Mouse (Mus musculus) R1 (cell line): ENCODE measurements around the gene C1qtnf4.
"Not testable (repeated sequence)": the region's sequence is repeated elsewhere in the genome, so short reads cannot be mapped to it uniquely, and the experiment has no call there.

Source experiments
- DNase-seq: peaks from one replicate; pipeline ENCODE4 v3.0.0-alpha.2; 2018; ENCODE audit warnings: low read depth, low spot score

The C1qtnf4 gene

GRCm38 (mm10) chr2:90881824-90882223, 3.8 kb upstream of the C1qtnf4 start:
- no peak for DNase-seq

DNA sequence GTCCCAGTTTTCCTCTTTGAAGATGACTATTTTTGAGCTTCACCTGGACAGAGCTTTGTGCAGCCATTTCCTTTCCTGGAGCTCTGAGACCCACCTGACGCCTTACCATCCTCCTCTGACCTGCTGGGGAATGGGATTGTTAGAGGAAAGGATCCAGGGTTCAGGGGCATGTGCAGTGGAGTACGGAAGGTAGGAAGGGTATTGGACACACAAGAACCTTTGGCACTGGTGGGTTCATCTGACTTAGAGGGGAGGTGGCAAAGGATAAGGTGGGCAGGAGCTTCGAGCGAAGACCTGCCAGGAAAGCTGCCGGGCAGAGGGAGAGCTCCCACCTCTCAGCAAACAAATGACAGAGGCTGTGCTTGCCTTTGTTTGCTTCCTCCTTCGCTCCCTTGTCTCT, 776 bp downstream of the C1qtnf4 start:
- no peak for DNase-seq

GRCm38 (mm10) chr2:90887627-90888026, 2.0 kb downstream of the C1qtnf4 start:
- no peak for DNase-seq

DNA sequence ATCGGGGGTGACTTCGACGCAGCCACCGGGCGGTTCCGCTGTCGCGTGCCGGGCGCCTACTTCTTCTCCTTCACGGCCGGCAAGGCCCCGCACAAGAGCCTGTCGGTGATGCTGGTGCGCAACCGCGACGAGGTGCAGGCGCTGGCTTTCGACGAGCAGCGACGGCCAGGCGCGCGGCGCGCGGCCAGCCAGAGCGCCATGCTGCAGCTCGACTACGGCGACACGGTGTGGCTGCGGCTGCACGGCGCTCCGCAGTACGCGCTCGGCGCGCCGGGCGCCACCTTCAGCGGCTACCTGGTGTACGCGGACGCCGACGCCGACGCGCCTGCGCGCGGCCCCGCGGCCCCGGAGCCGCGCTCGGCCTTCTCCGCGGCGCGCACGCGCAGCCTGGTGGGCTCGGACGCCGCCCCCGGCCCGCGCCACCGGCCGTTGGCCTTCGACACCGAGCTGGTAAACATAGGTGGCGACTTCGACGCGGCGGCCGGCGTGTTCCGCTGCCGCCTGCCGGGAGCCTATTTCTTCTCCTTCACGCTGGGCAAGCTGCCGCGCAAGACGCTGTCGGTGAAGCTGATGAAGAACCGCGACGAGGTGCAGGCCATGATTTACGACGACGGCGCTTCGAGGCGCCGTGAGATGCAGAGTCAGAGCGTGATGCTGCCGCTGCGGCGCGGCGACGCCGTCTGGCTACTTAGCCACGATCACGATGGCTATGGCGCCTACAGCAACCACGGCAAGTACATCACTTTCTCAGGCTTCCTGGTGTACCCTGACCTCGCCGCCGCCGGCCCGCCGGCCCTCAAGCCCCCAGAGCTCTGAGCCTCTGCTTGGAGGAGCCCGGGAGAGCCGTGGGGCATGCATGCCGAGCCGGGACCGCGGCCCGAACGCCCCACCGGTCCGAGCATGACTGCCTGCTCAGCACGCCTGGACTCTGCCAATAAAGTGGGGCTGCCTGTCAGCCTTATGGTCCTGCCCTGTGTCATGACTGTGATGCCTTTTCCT, 4.2 kb downstream of the C1qtnf4 start:
- DNase-seq = peak; percentile 62

GRCm38 (mm10) chr2:90893673-90894298, 8.1 kb downstream of the C1qtnf4 start:
- DNase-seq = no peak

DNA sequence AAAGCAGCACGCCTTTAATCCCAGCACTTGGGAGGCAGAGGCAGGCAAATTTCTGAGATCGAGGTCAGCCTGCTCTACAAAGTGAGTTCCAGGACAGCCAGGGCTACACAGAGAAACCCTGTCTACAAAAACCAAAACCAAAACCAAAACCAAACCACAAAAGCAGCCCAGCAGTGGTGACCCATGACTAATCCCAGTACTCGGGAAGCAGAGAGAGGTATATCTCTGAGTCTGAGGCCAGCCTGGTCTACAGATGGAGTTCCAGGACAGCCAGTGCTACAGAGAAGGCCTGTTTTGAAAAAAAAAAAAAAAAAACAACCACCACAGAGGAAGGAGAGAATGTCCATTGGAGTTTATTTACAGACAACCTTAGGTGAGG, 8.6 kb downstream of the C1qtnf4 start:
- not testable (repeated sequence) for DNase-seq

- no peak for DNase-seq
These were observed 17.7 kb downstream of the C1qtnf4 start for GRCm38 (mm10) chr2:90903398-90903797.

DNA sequence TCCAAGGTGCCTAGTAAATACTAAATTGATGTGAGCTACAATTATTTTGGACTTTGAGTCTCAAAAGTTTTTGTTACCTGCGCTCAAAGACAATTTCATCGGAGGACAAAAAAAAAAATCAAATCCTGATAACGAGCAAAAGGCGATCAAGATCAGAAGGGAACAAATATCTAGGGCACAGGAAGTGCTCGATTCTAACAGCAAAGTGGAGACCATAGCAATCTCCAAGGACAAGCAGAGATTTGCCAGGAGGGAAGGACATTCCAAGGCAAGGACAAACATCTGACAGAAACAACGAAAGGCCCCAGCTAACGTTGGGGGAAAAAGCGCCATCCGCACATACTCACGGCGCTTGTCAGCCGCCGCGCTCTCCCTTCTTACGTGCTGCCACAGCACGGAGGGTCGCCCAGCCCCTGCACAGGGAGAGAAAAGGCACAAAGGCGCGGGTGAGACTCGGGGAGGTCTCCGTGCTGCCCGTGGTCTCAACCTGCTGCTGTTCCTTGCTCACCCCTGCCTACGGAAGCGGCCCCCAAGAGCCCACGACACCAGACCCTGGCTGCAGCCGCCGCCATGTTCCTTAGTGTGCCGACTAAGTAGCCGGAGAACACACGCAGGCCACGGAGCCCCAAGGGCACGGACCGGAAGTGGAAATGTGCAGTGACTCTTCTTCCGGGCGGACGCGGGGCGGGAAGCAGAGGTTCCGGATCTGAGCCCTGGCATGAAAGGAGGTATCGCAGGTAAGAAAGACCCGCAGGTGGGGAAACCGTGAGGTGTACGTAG, 18.6 kb downstream of the C1qtnf4 start, which contains the start of the genes Kbtbd4 and Ndufs3:
Kbtbd4 (plus strand) TSS at position 665 of the 780 bp plus-strand sequence.
Ndufs3 (minus strand) TSS at position 752 of the 780 bp plus-strand sequence.
- peak; percentile 97 for DNase-seq

DNA sequence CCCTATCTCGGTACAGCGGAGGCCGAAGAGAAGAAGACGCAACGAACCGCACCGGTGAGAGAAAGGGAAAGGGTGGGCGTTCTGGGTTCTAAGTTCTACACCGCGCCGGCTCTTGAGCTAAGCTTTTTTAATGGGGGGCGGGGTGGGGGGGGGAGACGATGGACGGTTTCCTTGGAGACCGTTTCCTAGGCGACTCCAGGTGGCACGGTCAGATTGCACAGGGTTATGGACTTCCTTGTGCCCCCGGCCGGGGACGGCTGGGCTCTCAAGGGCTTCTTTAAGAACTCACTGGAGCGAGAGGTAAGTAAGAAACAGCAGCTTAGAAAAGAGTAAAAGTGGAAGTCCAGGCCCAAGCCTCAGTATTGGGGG, 19.2 kb downstream of the C1qtnf4 start:
- DNase-seq = peak; percentile 84

DNA sequence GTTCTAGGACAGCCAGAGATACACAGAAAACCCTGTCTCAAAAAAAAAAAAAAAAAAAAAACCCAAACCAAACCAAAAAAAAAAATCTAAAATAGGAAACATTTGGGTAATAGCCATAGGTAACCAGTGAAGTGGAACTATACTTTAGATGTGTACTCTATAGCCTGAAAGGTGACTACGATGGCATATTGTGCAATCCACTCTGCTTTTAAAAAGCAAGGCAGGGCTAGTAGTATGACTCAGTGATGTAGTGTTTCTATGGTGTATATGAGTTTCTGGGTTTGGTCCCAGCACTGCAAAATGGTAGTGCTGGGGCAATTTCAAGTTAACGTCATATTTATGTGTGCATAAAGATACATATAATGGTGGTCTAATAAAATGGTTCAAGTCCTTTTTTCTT, 21.1 kb downstream of the C1qtnf4 start:
- no peak for DNase-seq

DNA sequence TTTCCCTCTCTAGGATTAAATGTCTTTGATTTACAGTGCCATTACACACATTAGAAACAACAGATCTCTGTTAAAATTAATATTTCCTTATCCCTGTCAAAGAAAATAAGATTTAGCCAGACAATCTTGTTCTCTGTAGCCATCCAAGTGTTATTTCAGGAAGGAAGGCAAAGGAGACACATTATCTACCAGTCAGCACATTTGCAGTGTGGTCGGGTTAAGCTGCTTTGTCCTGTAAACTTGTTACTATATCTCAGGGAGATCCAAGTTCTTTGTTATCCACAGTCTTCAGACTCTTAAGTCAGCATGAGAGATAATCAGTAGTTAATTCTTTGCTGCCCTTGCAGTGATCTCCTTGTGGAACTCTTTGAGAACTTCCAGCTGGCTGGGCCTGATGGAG, 25.2 kb downstream of the C1qtnf4 start:
- DNase-seq = no peak

DNA sequence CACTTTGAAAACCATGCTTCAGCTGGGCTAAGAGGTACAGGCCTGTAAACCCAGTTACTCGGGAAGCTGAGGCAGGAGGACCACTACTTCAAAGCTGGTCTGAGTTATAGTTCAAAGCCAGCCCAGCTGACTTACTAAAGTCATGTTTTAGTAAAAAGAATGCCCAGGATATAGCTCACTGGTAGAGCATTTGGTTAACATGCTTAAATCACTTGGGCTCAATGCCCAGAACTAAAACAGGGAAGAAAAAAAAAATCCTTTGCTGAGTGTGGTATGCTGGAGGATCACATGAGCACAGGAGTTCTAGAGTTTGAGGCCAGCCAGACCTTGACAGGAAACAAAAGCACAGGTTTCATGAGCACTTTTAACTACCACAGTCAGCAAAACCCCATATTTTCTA, 26.0 kb downstream of the C1qtnf4 start:
- no peak for DNase-seq

- no peak for DNase-seq
These were observed 28.0 kb downstream of the C1qtnf4 start for GRCm38 (mm10) chr2:90913671-90914070.

GRCm38 (mm10) chr2:90915516-90915915, 29.9 kb downstream of the C1qtnf4 start:
- no peak for DNase-seq

GRCm38 (mm10) chr2:90916560-90917232, 31.0 kb downstream of the C1qtnf4 start:
- DNase-seq = no peak

- DNase-seq = peak; percentile 63
These were observed 31.8 kb downstream of the C1qtnf4 start for GRCm38 (mm10) chr2:90917233-90917998.

DNA sequence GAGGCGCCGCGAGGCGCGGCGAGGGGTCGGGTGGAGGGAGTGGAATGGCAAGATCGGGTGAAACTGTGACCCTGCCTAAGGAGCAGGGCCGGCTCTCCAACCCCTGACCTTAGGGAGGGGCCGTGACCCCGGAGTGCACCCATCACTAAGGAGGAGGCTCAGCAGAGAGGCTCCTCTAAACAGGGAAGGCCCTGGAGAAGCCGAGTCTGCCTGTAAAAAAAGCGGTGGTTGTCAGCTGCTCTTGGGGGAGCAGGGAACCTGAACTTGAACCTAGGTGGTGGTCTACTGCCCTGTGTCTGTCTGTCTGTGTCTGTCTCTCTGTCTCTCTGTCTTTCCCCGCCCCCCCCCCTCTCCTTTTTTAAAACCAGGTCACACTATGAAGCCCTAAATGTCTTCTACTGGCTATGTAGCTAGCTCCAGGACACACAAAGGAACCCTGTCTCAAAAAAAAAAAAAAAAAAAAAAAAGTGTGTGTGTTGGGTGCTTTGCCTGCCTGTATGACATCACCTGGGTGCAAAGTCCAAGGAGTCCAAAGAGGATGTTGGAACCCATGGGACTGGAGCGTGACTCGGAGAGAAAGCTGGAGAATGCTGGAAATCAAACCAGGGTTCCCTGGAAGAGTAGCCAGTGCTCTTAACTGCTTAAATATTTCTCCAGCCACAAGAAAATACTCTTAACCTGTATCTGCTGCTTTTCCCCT, 32.5 kb downstream of the C1qtnf4 start:
- peak; percentile 79 for DNase-seq

DNA sequence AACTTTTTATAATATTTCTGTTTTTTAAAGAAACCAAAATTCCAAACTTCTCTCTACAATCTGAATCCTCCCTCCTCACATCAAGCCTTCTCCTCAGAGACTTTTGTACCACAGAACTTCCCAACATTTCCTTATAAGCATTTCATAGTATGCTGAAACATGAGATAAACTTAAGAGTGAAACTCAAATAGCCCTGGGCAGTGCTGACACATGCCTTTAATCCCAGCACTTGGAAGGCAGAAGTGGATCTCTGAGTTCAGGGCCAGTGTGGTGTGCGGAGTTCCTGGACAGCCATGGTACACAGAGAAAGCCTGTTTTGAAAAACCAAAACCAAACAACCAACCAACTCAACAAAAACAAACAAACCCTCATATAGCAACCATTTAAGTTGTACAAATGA, 35.5 kb downstream of the C1qtnf4 start:
- no peak for DNase-seq

GRCm38 (mm10) chr2:90922636-90923035, 37.0 kb downstream of the C1qtnf4 start:
- no peak for DNase-seq

GRCm38 (mm10) chr2:90928566-90928965, 42.9 kb downstream of the C1qtnf4 start:
- no peak for DNase-seq
